Mouse (Mus musculus) small intestine, adult 10 weeks (tissue): Measurements from ENCODE around the gene Clip1. TPM values are rescaled to one million over a fixed set of nuclear protein-coding genes. Genes with fewer than 3 reads are reported as not detected.

ENCODE experiments used
- polyA plus RNA-seq: library from polyadenylated mRNA; stranded (reverse); fragments of 350-450 nt; fragmentation: Illumina TruSeq; extraction: RNeasy Lipid Tissue Mini Kit (QIAGEN cat#74804); gene quantifications from one replicate; pipeline ENCODE4 v1.2.3, GENCODE M21; 2014; ENCODE audit warnings: low replicate concordance

Clip1 gene
- 20.2 TPM for polyA plus RNA-seq

DNA sequence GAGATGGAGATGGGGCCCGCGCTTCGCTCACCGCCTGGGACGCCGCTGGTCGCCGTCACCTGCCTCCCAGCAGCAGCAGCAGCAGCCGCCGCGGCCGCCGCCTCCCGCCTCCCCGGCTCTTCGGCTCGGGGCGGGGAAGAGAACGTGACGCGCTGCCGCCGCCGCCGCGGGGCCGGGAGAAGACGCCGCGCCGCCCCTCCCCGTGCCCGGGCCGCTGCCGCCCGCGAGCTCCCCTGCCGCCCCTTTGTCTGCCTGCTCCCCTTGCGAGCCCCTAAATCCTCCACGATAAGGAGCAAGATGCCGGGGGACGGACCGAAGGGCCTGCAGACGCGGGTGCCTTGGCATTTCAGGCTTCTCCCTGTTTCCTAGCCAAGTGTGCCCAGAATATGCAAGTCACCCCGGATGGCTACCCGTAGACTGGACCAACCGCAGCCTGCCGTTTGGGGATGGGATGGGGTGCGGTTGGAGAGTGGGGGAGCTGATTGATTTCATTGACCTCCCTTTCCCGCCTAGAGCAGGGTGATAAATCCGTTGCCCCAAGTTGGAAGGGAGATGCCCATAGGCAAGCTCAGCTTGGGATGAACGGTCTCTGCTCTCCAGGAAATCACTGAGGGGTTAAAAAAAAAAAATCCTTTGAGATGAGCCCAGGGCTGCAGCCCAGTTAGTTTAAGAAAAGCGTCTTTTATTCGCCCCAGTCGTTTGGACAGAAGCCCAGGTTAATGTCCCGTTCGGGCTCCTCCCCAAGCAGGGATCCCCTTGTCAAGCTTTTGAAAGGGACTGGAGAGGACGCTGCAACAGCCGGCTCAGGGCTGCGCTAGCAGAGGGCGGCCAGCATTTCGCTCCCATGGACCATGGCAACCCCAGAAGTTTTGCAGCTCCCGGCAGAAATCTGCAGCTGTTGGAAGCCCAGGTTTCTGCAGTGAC lies at the start of gene Clip1:
Gene Clip1 (minus strand): TSS at position 398 of the 924 bp plus-strand sequence.

DNA sequence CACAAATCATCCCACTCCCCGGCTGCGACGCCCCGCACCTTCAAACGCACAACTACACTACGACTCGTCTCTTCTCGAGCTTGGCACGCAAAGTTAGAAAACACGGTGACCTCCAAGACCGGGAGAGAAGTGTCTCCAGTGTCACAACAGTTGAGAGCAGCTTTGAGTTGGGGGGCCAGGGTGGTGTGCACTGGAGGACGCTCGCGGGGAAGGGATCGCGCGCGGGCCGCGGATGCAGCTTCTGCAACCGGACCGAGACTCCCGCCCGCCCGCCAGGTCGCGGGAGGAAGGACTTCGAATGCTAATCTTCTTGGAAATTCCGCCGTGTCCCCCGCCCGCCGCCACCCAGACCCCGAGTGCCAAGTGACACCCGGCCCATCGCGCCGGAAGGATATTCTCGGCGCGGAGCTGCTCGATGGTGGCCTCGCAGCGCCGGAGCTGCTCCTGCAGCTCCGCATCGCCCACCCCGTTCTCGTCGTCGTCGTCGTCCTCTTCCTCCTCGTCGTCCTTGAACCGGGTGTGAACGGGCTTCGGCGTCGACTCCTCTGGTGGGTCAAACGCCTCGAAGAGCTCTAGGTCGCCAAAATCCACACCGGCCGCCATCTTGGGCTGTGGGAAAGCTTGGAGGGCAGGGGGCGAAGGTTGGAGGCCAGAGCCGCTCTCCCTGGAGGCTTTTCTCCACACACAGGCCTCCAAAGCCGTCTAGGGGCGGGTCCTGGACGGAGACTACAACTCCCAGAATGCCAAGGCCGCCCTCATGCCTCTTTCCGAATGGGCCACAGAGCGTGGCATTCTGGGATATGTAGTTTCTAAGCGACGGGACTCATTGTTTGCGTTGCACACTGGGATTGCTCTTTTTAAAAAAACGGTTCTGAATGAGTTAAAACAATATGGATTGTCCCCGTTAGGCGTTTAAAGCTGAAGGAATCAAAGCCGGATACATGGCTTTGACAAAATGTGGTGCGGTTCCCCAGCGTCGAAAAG lies 36.2 kb upstream of the Clip1 start, which contains the start of gene Zcchc8:
Gene Zcchc8 (minus strand): TSS at position 773 of the 984 bp plus-strand sequence.

DNA sequence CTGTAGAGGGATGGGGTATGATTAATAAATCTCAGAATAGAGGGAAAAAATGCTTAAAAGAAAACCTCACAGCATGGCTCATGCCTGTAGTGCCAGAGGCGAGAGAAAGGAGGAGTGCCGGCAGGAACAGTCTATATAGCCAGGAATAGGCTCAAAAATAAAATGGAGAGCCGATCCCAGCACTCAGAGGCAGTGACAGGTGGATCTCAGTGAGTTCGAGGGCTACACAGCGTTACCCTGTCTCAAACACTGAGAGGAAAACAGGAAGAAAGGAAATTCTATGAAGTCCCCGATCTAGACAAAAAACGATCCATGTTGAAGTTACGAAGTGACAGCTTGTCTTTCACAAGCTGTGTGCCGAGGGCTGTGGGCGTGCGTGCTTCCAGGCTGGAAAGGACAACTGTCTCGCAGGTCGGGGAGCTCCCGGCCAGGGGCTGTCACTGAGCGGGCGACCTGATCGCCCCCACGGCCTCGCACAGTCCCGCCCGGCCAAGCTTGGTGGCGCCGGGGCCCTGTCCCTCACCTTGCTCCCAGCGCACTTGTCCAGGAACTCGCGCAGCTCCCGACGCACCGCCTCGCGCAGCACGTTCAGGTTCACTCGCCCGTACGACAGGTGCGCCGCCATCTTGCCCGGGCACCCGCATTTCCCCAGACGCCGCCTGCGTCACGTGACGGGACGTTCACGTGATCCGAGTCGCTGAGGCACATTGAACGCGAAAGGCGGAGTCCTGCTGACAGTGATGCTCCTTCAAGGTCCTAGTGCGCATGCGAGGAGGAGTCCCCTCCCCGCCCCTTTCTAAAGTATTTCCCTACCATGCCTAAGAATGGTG lies 111.8 kb downstream of the Clip1 start, which contains the start of gene Vps33a:
Gene Vps33a (minus strand): TSS at position 682 of the 830 bp plus-strand sequence.

Other genes with a start within 250 kb of the Clip1 start
- gene Lrrc43, start 195.3 kb downstream of the Clip1 start, polyA plus RNA-seq, result not detected
- not detected for gene Il31, start 195.1 kb downstream of the Clip1 start, polyA plus RNA-seq
- not detected for gene B3gnt4, start 174.2 kb downstream of the Clip1 start, polyA plus RNA-seq
- 60.3 TPM for gene Diablo, start 160.4 kb downstream of the Clip1 start, polyA plus RNA-seq
- gene Gm49027, start 159.1 kb downstream of the Clip1 start, polyA plus RNA-seq, result not detected
- 8.2 TPM for gene Vps33a, start 111.6 kb downstream of the Clip1 start, polyA plus RNA-seq
- gene Zcchc8, start 36.5 kb upstream of the Clip1 start, polyA plus RNA-seq, result 153 TPM
- gene Rsrc2, start 64.8 kb upstream of the Clip1 start, polyA plus RNA-seq, result 285 TPM
- 5.7 TPM for gene Kntc1, start 65.1 kb upstream of the Clip1 start, polyA plus RNA-seq
- not detected for gene Hcar2, start 180.9 kb upstream of the Clip1 start, polyA plus RNA-seq
- gene Hcar1, start 195.4 kb upstream of the Clip1 start, polyA plus RNA-seq, result 1.6 TPM
- 194 TPM for gene Denr, start 222.6 kb upstream of the Clip1 start, polyA plus RNA-seq
- gene Gm43518, start 242.8 kb upstream of the Clip1 start, polyA plus RNA-seq, result not detected
- 3.4 TPM for gene Ccdc62, start 246.1 kb upstream of the Clip1 start, polyA plus RNA-seq